Mouse (Mus musculus) stomach, postnatal 0 days (tissue): ENCODE data around the gene Usf1. TPM values are rescaled to one million over a fixed set of nuclear protein-coding genes. Genes with fewer than 3 reads are reported as not detected.

ENCODE experiments used
- ATAC-seq: fragments of 200-750 bp; cut with Nextera tagmentation; 2 replicates; pipeline ENCODE4 v1.8.0; 2017; ENCODE audit not compliant: low FRiP score, low TSS enrichment
- DNase-seq: peaks from one replicate; pipeline ENCODE4 v3.0.0-alpha.2; 2016; ENCODE audit warnings: low spot score
- H3K27ac ChIP-seq: fragments of 300-500 bp; sonication (generic); replicated peaks from 2 replicates; pipeline ENCODE4 v1.5.1; 2014; ENCODE audit warnings: mild to moderate bottlenecking, control low read depth
- H3K27me3 ChIP-seq: fragments of 300-500 bp; sonication (generic); 2 replicates; pipeline ENCODE4 v1.6.1; 2014; ENCODE audit warnings: low read length; ENCODE audit not compliant: control insufficient read depth, insufficient read depth
- H3K36me3 ChIP-seq: fragments of 300-500 bp; sonication (generic); 2 replicates; pipeline ENCODE4 v1.6.1; 2014; ENCODE audit warnings: low read length, mixed read lengths; ENCODE audit not compliant: control insufficient read depth, insufficient read depth
- H3K4me1 ChIP-seq: fragments of 300-500 bp; sonication (generic); replicated peaks from 2 replicates; pipeline ENCODE4 v1.6.1; 2014; ENCODE audit warnings: antibody characterized with exemption; ENCODE audit not compliant: control insufficient read depth, insufficient read depth
- H3K4me2 ChIP-seq: fragments of 300-500 bp; sonication (generic); replicated peaks from 2 replicates; pipeline ENCODE4 v1.6.1; 2014; ENCODE audit warnings: low read depth, mild to moderate bottlenecking, control low read depth, moderate library complexity
- H3K4me3 ChIP-seq: fragments of 300-500 bp; sonication (generic); 2 replicates; pipeline ENCODE4 v1.5.1; 2014; ENCODE audit warnings: low read depth, low read length, control low read depth
- H3K9ac ChIP-seq: fragments of 300-500 bp; sonication (generic); 2 replicates; pipeline ENCODE4 v1.6.1; 2014; ENCODE audit warnings: mild to moderate bottlenecking, low read length, control low read depth, mixed read lengths
- H3K9me3 ChIP-seq: fragments of 300-500 bp; sonication (generic); 2 replicates; pipeline ENCODE4 v1.6.1; 2016; ENCODE audit warnings: low read length; ENCODE audit not compliant: control insufficient read depth
- CTCF ChIP-seq: IDR thresholded peaks from 2 replicates; pipeline ENCODE4 v1.5.1; 2016; ENCODE audit warnings: antibody characterized with exemption, low read depth, mild to moderate bottlenecking, moderate library complexity
- EP300 ChIP-seq: optimal IDR thresholded peaks from 2 replicates; pipeline ENCODE3; 2016; ENCODE audit warnings: antibody characterized with exemption
- WGBS: fragments of 180-500 bp; shearing (Covaris S2); extraction: QIAGEN DNeasy Blood & Tissue Kit; methylation state at CpG from one replicate; pipeline ENCODE4 v1.1.7; 2014; 5-methylcytosine and 5-hydroxymethylcytosine counted together
- polyA plus RNA-seq: library from polyadenylated mRNA; unstranded; fragments of >200 nt; fragmentation: Nextera tagmentation; extraction: Ambion mirVana; gene quantifications from 2 replicates; pipeline ENCODE4 v1.2.1, GENCODE M21; 2015

The Usf1 gene
- polyA plus RNA-seq, 1 experiment from 2014 or later: 39.1 TPM

DNA sequence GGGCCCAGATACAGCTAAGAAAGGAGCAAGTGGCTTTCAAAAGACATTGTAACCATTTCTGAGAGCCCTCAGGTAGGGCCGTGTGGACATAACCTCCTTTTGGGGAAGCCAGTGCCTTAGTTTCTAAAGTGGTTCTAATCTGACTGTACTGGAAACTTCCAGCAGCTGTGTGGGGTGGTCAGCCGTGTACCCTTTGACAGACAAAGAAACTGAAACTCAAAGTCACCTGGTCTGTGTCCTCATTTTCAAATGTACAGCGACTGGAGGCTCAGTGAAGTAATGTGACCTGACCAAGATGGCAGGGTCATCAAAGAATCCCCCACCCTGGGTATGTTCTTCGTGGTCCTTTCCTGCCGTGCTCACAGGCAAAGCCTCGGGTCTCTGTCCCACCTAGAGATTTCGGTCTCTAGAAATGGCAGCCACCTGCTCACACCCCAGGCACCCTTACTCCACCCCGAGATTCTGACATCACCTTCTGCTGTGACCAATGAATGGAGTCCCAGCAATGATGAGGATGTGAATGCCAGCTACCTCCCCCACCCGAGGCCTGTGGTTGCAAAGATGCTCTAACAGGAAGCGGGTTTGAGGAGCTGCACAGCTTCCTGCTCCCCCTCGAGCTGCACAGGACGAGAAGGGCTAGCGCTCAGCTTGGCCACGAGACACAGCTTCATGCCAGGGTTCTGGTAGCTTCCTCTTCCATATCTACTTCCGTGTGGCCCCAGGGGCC, 22.6 kb upstream of the Usf1 start, which contains the start of gene Arhgap30:
Arhgap30 (plus strand) TSS at position 579 of the 727 bp plus-strand sequence.
- H3K36me3 ChIP-seq: no peaks in the 10 kb centered on the region
- no peaks in the 10 kb centered on the region for H3K9me3 ChIP-seq
- H3K4me2 ChIP-seq: no peak within 1 kb of the TSS
- H3K27me3 ChIP-seq: no peaks in the 10 kb centered on the region
- no peak for DNase-seq
- H3K9ac ChIP-seq: no peak within 1 kb of the TSS
- ATAC-seq: no peak
- WGBS: 74% methylated on average over 15 of the region's 15 CpGs
- TF ChIP-seq CTCF: no peak
- TF ChIP-seq EP300: no peak
- H3K4me3 ChIP-seq: no peak within 1 kb of the TSS
- no peaks in the 10 kb centered on the region; the same call in 1 of the 2 replicates for H3K4me1 ChIP-seq
- H3K27ac ChIP-seq: peak within 1 kb of the TSS; percentile 24; the same call in 1 of the 2 replicates

DNA sequence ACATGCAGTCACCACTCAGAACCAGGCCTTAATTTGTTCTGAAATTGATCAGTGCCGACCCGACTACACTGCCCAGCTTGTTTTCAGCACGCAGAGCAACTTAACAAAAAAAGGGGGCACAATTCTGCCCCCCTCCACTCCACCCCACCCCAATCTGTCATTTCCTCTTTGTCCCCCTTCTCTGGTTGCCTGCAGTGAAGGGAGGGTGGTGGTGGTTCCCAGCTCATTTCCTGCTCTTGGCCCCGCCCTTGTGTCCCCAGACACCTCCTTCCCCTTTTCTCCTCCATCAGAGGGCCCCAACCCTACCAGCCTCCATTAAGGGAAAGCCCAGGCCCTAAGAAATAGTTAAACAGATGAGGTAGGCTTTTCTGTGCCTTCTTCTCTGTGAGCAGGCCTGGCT, 21.0 kb upstream of the Usf1 start:
- Histone ChIP-seq H3K4me1 (no peaks in the 10 kb centered on the region; the same call in 1 of the 2 replicates), H3K9ac (no peak overlapping the region), H3K27me3 (no peaks in the 10 kb centered on the region), H3K9me3 (no peaks in the 10 kb centered on the region), H3K36me3 (no peaks in the 10 kb centered on the region), H3K4me3 (no peak overlapping the region), H3K27ac (peak overlapping the region; percentile 24; the same call in 1 of the 2 replicates), H3K4me2 (no peak overlapping the region)
- no peak for TF ChIP-seq EP300
- TF ChIP-seq CTCF: no peak
- peak; percentile 45 for DNase-seq
- ATAC-seq: no peak; the same call in 1 of the 2 replicates
- WGBS: 63% methylated on average over 4 of the region's 4 CpGs

DNA sequence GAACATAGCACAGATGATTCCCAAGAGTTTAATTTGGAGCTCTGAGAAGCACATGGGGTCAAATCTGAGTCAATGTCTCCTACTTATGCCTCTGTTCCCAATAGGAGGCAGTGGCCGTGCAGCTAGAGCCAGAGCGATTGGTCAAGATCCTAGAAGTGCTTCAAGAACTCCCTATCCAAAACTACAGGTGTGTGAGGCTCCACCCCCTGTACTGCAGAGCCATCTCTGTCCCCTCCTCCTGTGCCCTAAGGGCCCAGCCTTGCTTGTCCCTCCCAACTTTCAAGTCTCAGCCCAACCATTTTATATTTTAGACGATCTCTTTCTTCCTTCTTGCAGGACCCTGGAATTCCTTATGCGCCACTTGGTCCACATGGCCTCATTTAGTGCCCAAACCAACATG, 9.3 kb upstream of the Usf1 start:
- no peak for ATAC-seq
- no peak overlapping the region for H3K4me2 ChIP-seq
- H3K9ac ChIP-seq: no peak overlapping the region
- H3K36me3 ChIP-seq: no peaks in the 10 kb centered on the region
- H3K27me3 ChIP-seq: no peaks in the 10 kb centered on the region
- no peak for DNase-seq
- no peaks in the 10 kb centered on the region for H3K4me1 ChIP-seq
- TF ChIP-seq CTCF (no peak), EP300 (no peak)
- 71% methylated on average over 4 of the region's 4 CpGs for WGBS
- no peak overlapping the region for H3K27ac ChIP-seq
- no peaks in the 10 kb centered on the region for H3K9me3 ChIP-seq
- no peak overlapping the region for H3K4me3 ChIP-seq

GRCm38 (mm10) chr1:171402991-171403390, 8.1 kb upstream of the Usf1 start:
- H3K9me3 ChIP-seq: no peaks in the 10 kb centered on the region
- no peak for DNase-seq
- no peaks in the 10 kb centered on the region for H3K36me3 ChIP-seq
- H3K4me1 ChIP-seq: no peaks in the 10 kb centered on the region
- H3K4me3 ChIP-seq: no peak overlapping the region
- no peak for ATAC-seq
- no peaks in the 10 kb centered on the region for H3K27me3 ChIP-seq
- H3K27ac ChIP-seq: no peak overlapping the region
- no peak overlapping the region for H3K9ac ChIP-seq
- TF ChIP-seq EP300 (no peak), CTCF (no peak)
- H3K4me2 ChIP-seq: no peak overlapping the region
- WGBS: 83% methylated on average over 9 of the region's 9 CpGs

- ATAC-seq (no peak), DNase-seq (no peak)
- H3K36me3 ChIP-seq: no peaks in the 10 kb centered on the region
- no peak overlapping the region for H3K4me3 ChIP-seq
- no peaks in the 10 kb centered on the region for H3K27me3 ChIP-seq
- WGBS: 72% methylated on average over 5 of the region's 5 CpGs
- no peak overlapping the region for H3K27ac ChIP-seq
- TF ChIP-seq CTCF (no peak), EP300 (no peak)
- H3K9ac ChIP-seq: no peak overlapping the region
- H3K4me2 ChIP-seq: no peak overlapping the region
- H3K9me3 ChIP-seq: no peaks in the 10 kb centered on the region
- H3K4me1 ChIP-seq: no peaks in the 10 kb centered on the region
Measured at GRCm38 (mm10) chr1:171407263-171407662, 3.9 kb upstream of the Usf1 start.

DNA sequence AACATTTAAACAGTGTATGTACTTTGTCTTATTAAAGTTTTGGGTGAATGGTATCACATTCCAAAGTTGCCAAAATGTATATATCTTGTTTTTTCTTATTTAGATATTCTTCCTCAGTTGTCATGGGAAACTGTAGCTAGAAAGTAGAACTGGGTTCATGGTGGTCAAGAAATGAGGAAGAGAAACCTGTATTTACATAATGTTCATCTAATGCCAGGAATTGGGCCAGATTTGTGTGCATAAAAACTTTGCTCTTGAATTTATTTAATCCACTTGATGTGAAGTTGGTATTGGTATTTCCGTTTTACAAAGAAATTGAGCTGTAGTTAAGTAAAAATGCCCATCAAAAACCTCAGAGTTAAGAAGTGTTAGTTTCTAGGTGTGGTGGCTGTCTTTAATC, 882 bp upstream of the Usf1 start:
- no peak for ATAC-seq

More for the DNA sequence above, 882 bp upstream of the Usf1 start:
- 0 out of 2 replicates have a peak, but pooled peaks cover 3% of the 10 kb centered on the region for H3K4me1 ChIP-seq
- no peaks in the 10 kb centered on the region for H3K36me3 ChIP-seq
- TF ChIP-seq CTCF: no peak
- TF ChIP-seq EP300: no peak
- no peak for DNase-seq
- no peak overlapping the region for H3K9ac ChIP-seq
- H3K9me3 ChIP-seq: no peaks in the 10 kb centered on the region
- no peak overlapping the region for H3K4me3 ChIP-seq
- H3K27ac ChIP-seq: no peak overlapping the region
- H3K4me2 ChIP-seq: no peak overlapping the region
- no peaks in the 10 kb centered on the region for H3K27me3 ChIP-seq
- 89% methylated on average over 1 of the region's 1 CpGs for WGBS
